Mouse (Mus musculus): ENCODE results near the gene Oat.

Gene Oat

DNA sequence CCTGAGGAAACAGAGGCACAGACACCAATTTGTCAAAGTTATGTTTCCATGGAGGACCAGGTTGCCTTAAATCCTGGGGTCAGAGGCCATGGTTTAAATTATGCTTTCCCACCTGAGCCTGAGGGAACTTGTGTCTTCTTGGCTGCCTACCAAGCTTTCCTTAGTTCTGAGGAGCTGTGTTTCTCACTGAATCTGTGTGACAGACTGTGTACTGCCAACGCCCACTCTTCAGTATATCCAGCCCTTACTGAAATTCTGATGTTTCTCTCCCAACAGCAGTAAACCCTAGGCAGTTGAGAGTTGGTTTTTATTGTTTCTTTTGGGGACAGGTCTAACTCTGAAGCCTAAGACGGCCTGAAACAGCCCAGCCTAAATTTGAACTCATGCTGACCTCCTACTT lies 17.6 kb upstream of the Oat start:
- DNase-seq (ENCODE audit: low spot score) = no peak

DNA sequence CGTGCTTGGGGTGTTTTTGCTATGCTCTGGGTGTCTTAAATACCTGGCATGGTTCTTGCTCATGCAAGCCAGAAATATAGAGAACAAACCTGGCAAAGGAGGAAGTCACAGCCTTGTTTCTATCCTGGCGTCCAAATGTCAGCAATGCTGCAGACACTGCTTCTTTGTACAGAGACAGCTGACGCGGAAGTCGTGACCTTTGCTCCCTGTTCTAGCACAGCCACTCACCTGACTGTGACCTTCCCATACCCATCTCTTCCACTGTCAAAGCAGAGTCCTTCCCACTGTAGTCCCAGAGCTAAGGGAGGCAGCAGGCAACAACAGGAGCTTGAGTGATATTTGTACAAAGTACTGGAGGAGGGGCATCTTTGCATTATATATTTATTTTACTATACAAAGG lies 13.4 kb upstream of the Oat start:
- no peak for DNase-seq (ENCODE audit: low spot score)

DNA sequence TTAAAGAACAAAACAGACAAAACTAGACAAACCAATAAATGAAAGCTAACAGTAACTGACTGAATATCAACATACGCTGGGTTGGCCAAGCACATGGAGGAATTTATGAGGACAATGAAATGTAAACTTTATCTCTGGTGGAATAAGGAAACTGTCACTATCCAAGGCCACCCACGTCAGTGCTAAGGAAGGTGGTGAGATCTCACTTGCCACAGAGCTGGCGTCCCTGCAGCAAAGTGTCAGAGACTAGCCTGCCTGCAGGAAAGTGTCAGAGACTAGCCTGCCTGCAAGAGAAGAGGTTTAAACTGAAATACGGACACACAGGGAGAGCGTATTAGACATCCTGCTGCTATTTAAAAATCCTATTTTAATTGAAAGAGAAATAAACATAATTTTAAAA lies 11.0 kb upstream of the Oat start:
- no peak for DNase-seq (ENCODE audit: low spot score)

- no peak for DNase-seq (ENCODE audit: low spot score)
Observed at GRCm38 (mm10) chr7:132585695-132586491, 9.7 kb upstream of the Oat start.

DNA sequence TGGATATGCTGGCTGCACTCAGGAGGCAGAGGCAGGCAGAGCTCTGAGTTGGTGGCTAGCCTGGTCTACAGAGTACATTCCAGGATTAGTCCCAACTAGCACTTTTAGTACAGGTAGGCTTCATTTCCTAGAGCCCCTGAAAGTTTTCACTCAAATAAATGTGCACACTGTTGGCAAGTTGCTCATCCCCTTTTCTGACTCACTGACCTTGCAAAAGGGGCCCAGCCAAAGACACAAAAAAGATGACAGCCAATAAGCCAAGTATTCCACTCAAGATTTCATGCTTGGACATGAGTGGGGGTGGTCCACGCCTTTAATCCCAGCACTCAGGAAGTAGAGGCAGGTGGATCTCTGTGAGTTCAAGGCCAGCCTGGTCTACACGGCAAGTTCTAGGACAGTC lies 5.2 kb upstream of the Oat start:
- no peak for DNase-seq (ENCODE audit: low spot score)

DNA sequence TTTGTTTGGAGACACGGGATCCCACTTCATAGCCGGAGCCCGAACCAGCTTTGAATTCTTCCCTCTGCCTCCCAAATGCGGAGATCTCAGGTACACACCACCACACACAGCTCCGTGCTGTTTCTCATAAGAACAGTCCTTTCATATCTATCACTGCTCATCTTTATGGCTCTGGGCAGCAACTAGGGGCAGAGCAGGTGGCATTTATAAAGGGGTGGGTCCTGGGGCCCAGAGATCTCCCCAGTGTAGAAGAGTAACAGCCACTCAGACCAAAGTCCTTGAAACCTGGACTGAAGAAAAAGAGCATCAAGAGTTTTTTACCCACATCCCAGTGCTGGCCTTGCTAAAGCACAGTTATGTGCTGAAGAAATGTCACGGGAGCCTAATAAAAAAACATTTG lies 4.3 kb upstream of the Oat start:
- no peak for DNase-seq (ENCODE audit: low spot score)

DNA sequence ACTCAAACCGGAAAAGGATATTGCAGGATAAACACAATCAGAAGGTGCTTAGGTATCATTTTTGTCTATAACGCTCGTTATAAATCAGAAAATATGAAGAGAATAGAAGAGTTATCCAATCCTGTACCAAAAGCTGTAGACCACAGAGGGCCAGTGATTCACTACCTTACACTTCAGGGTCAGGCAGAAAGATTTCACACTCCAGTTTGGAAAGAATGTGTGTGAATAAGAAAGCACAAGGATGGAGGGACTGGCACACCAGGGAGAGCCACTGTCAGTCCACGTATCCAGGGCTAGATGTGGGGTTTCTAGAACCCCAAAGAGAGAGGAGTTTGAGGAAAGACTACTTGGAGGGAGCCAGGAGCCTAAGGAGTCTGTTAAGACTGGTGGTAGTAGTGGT lies 693 bp upstream of the Oat start:
- DNase-seq (ENCODE audit: low spot score) = no peak

DNA sequence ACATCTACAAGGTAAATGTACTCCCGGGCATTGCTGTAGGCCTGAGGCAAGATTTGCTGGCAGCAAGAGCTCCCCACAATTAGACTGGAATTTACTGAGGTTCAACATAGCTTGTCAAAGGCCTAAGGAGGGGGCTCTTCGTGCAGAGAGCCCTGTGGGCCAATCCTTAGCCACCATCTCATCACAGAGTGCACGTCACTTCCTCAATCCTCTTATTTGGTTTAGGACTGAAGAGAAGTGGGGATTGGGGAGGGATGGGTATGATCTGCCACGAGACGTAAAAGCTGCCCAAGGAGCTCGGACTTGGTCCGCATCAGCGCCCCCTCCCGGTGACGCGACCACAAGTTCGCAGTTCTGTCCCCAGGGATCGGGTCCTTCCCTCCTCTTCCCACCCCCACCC lies 575 bp downstream of the Oat start:
- DNase-seq (ENCODE audit: low spot score) = peak; percentile 80

DNA sequence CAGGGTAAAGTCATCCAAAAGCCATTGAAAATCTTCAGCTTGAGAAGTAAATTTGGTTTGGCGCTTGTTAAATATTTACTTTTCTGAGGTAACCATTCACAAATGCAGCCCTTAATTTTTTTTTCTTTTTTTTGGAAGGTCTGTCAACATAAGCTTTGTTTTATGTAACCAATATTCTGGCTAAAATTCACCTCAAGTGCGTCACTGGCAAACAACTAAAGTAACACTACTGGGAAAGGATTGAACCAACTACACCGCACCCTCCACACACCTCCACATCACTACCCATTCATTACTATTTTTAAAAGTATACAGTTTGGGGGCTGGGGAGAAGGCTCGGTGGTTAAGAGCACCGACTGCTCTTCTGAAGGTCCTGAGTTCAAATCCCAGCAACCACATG lies 1.6 kb downstream of the Oat start:
- no peak for DNase-seq (ENCODE audit: low spot score)

- no peak for DNase-seq (ENCODE audit: low spot score)
Observed at GRCm38 (mm10) chr7:132573205-132573604, 3.0 kb downstream of the Oat start.

- no peak for DNase-seq (ENCODE audit: low spot score)
Observed at GRCm38 (mm10) chr7:132572738-132573137, 3.5 kb downstream of the Oat start.

GRCm38 (mm10) chr7:132571481-132571880 lies 4.7 kb downstream of the Oat start:
- DNase-seq (ENCODE audit: low spot score) = no peak

GRCm38 (mm10) chr7:132570071-132570470 lies 6.1 kb downstream of the Oat start:
- no peak for DNase-seq (ENCODE audit: low spot score)

DNA sequence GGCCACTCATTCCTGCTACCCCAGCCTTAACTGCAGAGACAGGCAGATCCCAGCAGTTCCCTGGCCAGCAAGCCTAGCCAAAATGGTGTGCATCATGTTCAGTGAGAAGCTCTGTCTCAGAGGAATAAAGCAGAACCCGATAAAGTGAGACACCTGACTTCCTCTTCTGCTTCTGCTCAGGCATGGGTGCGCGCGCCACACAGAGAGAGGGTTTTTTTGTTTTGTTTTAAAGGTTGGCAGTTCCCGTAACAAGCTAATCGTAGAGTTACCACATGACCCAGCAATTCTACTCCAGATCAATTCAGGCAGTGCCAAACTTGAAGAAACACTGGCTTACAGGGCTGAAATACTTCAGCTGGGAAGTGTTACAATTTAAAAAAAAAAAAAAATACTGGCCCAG lies 7.4 kb downstream of the Oat start:
- no peak for DNase-seq (ENCODE audit: low spot score)

- DNase-seq (ENCODE audit: low spot score) = no peak
Observed at GRCm38 (mm10) chr7:132565831-132566230, 10.4 kb downstream of the Oat start.

GRCm38 (mm10) chr7:132559138-132559766 lies 16.9 kb downstream of the Oat start:
- DNase-seq (ENCODE audit: low spot score) = no peak

GRCm38 (mm10) chr7:132558141-132558736 lies 18.0 kb downstream of the Oat start:
- no peak for DNase-seq (ENCODE audit: low spot score)

DNA sequence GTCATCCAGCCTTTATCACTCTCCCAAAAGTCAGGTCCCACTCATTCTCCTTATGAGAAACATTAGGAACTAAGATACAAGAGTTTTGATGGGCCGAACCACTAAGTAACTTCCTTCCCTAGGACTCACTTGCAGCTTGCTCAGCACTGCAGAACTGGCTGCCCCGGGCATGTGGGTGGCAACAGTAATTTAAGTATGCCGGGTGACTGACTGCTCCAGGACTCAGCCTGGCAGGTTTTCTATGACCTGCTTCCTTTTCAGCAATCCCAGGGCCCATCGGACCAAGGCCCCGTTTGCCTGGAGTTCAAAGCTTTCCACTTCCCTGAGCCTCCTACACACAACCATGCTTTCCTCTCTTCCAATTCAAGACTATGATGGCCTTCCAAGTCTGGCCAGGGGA lies 19.6 kb downstream of the Oat start:
- DNase-seq (ENCODE audit: low spot score) = no peak

GRCm38 (mm10) chr7:132555911-132556310 lies 20.3 kb downstream of the Oat start:
- no peak for DNase-seq (ENCODE audit: low spot score)

- no peak for DNase-seq (ENCODE audit: low spot score)
Observed at GRCm38 (mm10) chr7:132554091-132554490, 22.1 kb downstream of the Oat start.

DNA sequence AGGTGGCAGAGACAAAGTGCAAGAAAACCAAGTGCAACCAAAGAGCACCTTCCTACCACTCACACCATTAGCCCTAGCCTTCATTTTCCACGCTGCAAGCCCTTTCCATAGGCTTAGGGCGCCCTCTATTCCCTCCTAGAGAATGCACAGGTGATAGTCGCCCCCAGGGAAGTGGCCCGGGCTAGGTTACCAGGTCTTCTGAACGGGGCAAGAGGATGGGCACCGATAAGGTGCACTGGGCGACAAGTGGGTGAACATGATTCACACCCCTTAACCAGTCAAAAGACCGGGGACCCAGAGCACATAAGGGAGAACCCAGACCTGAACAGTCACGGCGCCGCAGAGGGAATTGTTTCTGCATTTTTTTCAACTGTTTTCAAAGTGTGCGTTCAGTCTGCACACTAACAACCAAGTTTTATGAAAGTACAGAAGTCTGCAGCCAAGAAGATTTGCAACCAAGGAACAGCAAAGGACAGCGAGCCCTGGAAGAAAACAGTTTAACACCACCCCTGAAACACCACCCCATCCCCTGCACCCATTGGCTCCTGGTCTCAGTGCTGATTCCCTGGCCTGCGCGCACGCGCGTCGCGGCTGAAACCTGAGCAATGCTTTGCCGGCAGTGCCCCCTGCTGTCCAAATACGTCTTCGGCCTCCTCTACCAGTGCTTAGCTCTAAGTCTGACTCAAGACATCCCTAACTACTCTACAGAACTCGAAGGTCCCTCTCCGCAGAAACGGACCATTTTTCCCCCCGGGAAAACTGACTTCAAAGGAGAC lies 24.7 kb downstream of the Oat start:
- DNase-seq (ENCODE audit: low spot score) = peak; percentile 88

DNA sequence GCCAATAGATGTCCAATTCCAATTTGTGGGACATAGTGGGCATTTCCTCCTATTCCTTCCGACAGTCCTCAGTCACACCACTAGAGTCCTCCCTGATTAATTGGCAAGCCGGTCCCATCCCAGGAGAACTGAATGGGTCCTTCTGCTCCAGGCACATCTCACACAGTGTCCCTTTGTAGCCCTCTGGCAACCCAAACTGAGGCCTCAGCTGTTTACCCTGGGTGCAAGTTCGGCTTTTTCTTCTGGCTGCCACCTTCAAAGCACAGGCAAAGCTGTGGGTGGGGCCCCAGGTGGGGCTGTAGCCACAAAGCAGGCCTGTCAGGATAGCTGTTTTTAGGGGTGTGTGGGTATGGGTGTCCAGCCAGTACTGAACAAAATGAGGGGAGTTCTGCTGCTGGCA lies 29.1 kb downstream of the Oat start:
- DNase-seq (ENCODE audit: low spot score) = no peak

DNA sequence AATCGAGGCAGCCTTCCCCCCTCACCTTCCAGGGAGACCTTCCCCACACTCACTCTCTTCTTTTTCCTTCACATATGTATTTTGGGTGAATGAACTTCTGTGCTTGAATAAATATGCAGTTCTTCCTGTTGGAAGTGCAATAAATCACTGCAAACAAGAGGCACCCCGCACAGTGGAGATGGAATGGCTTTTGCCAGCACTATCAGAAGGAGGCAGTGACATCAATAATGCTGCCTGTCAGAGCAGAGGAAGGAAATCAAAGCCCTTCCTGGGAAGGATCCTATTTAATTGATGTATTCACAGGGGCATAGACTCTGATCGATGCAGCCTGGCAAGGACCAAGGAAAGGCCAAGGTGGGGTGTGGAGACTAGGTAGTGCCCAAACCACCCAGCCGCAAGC lies 33.8 kb downstream of the Oat start:
- no peak for DNase-seq (ENCODE audit: low spot score)
